ENCODE assay signal across 25 mouse cellular contexts in the genomic region with DNA sequence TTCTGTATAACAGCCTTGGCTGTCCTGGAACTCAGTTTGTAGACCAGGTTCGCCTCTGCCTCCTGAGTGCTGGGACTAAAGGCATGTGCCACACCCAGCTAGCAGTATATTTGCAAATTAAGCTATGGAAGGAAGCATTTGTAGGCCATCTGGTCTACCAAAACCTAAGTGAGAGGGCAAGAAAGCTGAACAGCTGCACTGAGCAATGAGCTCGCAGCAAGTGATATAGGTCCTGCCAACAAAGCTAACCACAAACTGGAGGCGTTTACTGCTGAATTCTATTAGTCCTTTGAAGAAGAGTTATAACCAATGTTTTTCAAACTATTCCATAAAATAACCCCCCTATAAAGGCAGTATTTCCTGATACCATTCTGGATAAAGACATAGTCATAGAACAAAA.
"Had no signal": no experiment of that assay in that cellular context is flagged by ENCODE, and none has a peak within 500 bp of the region (broad histone marks: within the 10 kb centered on the region; RNA-seq: fewer than 3 reads in every experiment).

No protein-coding gene starts in this region.

- ATAC-seq: hindbrain, postnatal 0 days; intestine, embryonic 15.5 days had no signal

- DNase-seq: gastrocnemius, postnatal 14 days; gastrocnemius, postnatal 36 days; heart, adult 18-20 months; heart, postnatal 10 days; heart, postnatal 36 days; kidney, adult 11 months; kidney, adult 2 months; kidney, adult 9 months; kidney, postnatal 14 days; kidney, postnatal 36 days; liver; liver, embryonic 13.5 days had no signal

- H3K4me2 ChIP-seq: heart, embryonic 12.5 days; hindbrain, embryonic 13.5 days; hindbrain, embryonic 15.5 days; intestine, embryonic 15.5 days; kidney, embryonic 15.5 days; limb, embryonic 13.5 days; liver, embryonic 11.5 days; liver, embryonic 13.5 days; liver, embryonic 15.5 days had no signal

- H3K36me3 ChIP-seq: heart, embryonic 10.5 days; heart, embryonic 12.5 days; hindbrain, embryonic 13.5 days; hindbrain, embryonic 15.5 days; intestine, embryonic 15.5 days; kidney, embryonic 15.5 days; limb, embryonic 13.5 days; liver, embryonic 13.5 days; liver, embryonic 15.5 days had no signal

- H3K27me3 ChIP-seq: heart, embryonic 12.5 days; hindbrain, embryonic 13.5 days; hindbrain, embryonic 15.5 days; intestine, embryonic 15.5 days; kidney, embryonic 15.5 days; limb, embryonic 13.5 days; liver, embryonic 13.5 days; liver, embryonic 15.5 days had no signal

- H3K4me3 ChIP-seq: heart, embryonic 10.5 days; heart, embryonic 12.5 days; hindbrain, embryonic 13.5 days; hindbrain, embryonic 15.5 days; intestine, embryonic 15.5 days; kidney, embryonic 15.5 days; layer of hippocampus, adult 2 months; left cerebral cortex, adult 2 months; limb, embryonic 13.5 days; liver, embryonic 13.5 days; liver, embryonic 15.5 days had no signal

- H3K27ac ChIP-seq: heart, embryonic 10.5 days; hindbrain, embryonic 13.5 days; hindbrain, embryonic 15.5 days; hindbrain, postnatal 0 days; intestine, embryonic 15.5 days; kidney, embryonic 15.5 days; kidney, postnatal 0 days; layer of hippocampus, adult 2 months; left cerebral cortex, adult 2 months; limb, embryonic 13.5 days; liver, embryonic 13.5 days; liver, embryonic 15.5 days had no signal

- H3K9me3 ChIP-seq: heart, embryonic 10.5 days; heart, embryonic 12.5 days; hindbrain, embryonic 13.5 days; hindbrain, embryonic 15.5 days; intestine, embryonic 15.5 days; kidney, embryonic 15.5 days; limb, embryonic 13.5 days; liver, embryonic 13.5 days; liver, embryonic 15.5 days had no signal

- H3K9ac ChIP-seq: heart, embryonic 12.5 days; hindbrain, embryonic 13.5 days; hindbrain, embryonic 15.5 days; intestine, embryonic 15.5 days; kidney, embryonic 15.5 days; limb, embryonic 13.5 days; liver, embryonic 13.5 days; liver, embryonic 15.5 days had no signal

- H3K4me1 ChIP-seq: heart, embryonic 10.5 days; hindbrain, embryonic 13.5 days; hindbrain, embryonic 15.5 days; intestine, embryonic 15.5 days; liver, embryonic 13.5 days; liver, embryonic 15.5 days had no signal
